Mouse (Mus musculus) G1E-ER4 (cell line): ENCODE measurements around the gene Gm5773. TPM values are rescaled to one million over a fixed set of nuclear protein-coding genes. Genes with fewer than 3 reads are reported as not detected.
"Not testable (repeated sequence)": the region's sequence is repeated elsewhere in the genome, so short reads cannot be mapped to it uniquely, and the experiment has no call there.

Experiments
- GATA1 ChIP-seq: IDR thresholded peaks from one replicate; pipeline ENCODE4 v1.8.0; 2012; ENCODE audit warnings: low read length, inconsistent platforms
- polyA plus RNA-seq: library from polyadenylated mRNA; stranded (reverse); fragments of >175 nt; gene quantifications from 2 replicates; pipeline ENCODE4 v1.2.3, GENCODE M21; 2012

Gm5773 gene
- not detected in 2 replicates for polyA plus RNA-seq

- TF ChIP-seq GATA1: not testable (repeated sequence)
Observed at GRCm38 (mm10) chr3:93772700-93773099, at the start of gene Gm5773. Gene Gm5773 (plus strand): TSS chr3:93773000.

DNA sequence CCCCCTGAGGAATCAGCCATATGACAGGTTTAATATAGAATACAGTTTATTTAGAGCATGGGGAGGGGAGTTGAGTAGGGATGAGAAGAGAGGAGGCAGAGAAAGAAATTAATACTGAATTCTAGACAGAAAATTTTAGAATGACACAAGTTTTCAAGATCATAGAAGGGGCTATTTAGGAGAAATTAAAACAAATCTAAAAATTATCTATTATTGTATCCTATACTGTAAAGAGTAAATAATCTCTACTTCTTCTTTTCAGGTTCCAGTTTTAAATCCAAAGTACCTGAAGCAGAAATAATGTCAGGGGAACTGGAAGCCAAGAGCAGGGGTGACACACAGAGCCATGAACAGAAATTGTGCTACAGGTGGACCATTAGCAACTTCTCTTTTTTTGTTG lies 23.3 kb downstream of the Gm5773 start, which contains the start of gene Tdpoz4:
TSS of gene Tdpoz4 (plus strand) at position 301 of the 400 bp plus-strand sequence.
- TF ChIP-seq GATA1: not testable (repeated sequence)

Other genes starting within 250 kb of the Gm5773 start
- not detected in 2 replicates for gene S100a10, start 217.9 kb upstream of the Gm5773 start, polyA plus RNA-seq
- not detected in 2 replicates for gene Tdpoz2, start 120.3 kb upstream of the Gm5773 start, polyA plus RNA-seq
- not detected in 2 replicates for gene Tdpoz1, start 96.7 kb upstream of the Gm5773 start, polyA plus RNA-seq
- not detected in 2 replicates for gene Gm37596, start 79.9 kb upstream of the Gm5773 start, polyA plus RNA-seq
- not detected in 2 replicates for gene Tdpoz4, start 23.4 kb downstream of the Gm5773 start, polyA plus RNA-seq
- gene Tdpoz3, start 53.0 kb downstream of the Gm5773 start, polyA plus RNA-seq: not detected in 2 replicates
- gene Gm9117, start 170.5 kb downstream of the Gm5773 start, polyA plus RNA-seq: not detected in 2 replicates
- gene Tdpoz5, start 188.3 kb downstream of the Gm5773 start, polyA plus RNA-seq: not detected in 2 replicates